Mouse (Mus musculus) liver, embryonic 15.5 days (tissue): Measurements from ENCODE around the gene Suv39h1. TPM values are rescaled to one million over a fixed set of nuclear protein-coding genes. Genes with fewer than 3 reads are reported as not detected.
"Not testable (repeated sequence)": the region's sequence is repeated elsewhere in the genome, so short reads cannot be mapped to it uniquely, and the experiment has no call there.

Experiments
- ATAC-seq: fragments of 200-750 bp; cut with Nextera tagmentation; 2 replicates; pipeline ENCODE4 v1.8.0; 2017; ENCODE audit warnings: moderate number of reproducible peaks, mild to moderate bottlenecking, moderate library complexity; ENCODE audit not compliant: insufficient read depth
- H3K27ac ChIP-seq: fragments of 300-500 bp; sonication (generic); replicated peaks from 2 replicates; pipeline ENCODE4 v1.5.1; 2015; ENCODE audit warnings: mild to moderate bottlenecking, inconsistent platforms
- H3K27me3 ChIP-seq: fragments of 300-500 bp; sonication (generic); 2 replicates; pipeline ENCODE4 v1.6.1; 2015; ENCODE audit warnings: mild to moderate bottlenecking, inconsistent platforms
- H3K36me3 ChIP-seq: fragments of 300-500 bp; sonication (generic); replicated peaks from 2 replicates; pipeline ENCODE4 v1.6.1; 2015; ENCODE audit warnings: moderate library complexity, mild to moderate bottlenecking, inconsistent platforms
- H3K4me1 ChIP-seq: fragments of 300-500 bp; sonication (generic); replicated peaks from 2 replicates; pipeline ENCODE4 v1.6.1; 2015; ENCODE audit warnings: inconsistent platforms
- H3K4me2 ChIP-seq: fragments of 300-500 bp; sonication (generic); 2 replicates; pipeline ENCODE4 v1.6.1; 2015; ENCODE audit warnings: moderate library complexity, mild to moderate bottlenecking, inconsistent platforms
- H3K4me3 ChIP-seq: fragments of 300-500 bp; sonication (generic); replicated peaks from 2 replicates; pipeline ENCODE4 v1.5.1; 2015; ENCODE audit warnings: mild to moderate bottlenecking, inconsistent platforms
- H3K9ac ChIP-seq: fragments of 300-500 bp; sonication (generic); 2 replicates; pipeline ENCODE4 v1.6.1; 2015; ENCODE audit warnings: moderate library complexity, mild to moderate bottlenecking, inconsistent platforms
- H3K9me3 ChIP-seq: fragments of 300-500 bp; sonication (generic); replicated peaks from 2 replicates; pipeline ENCODE4 v1.6.1; 2016; ENCODE audit warnings: inconsistent platforms
- WGBS: fragments of 180-500 bp; shearing (Covaris S2); methylation state at CpG from one replicate; pipeline ENCODE4 v1.1.7; 2015; ENCODE audit warnings: mixed read lengths; ENCODE audit not compliant: insufficient replicate concordance; 5-methylcytosine and 5-hydroxymethylcytosine counted together
- polyA plus RNA-seq: library from polyadenylated mRNA; unstranded; fragments of >200 nt; fragmentation: Nextera tagmentation; extraction: Ambion mirVana; gene quantifications from 2 replicates; pipeline ENCODE4 v1.2.1, GENCODE M21; 2015

Suv39h1 gene
- polyA plus RNA-seq, 1 experiment from 2014 or later = 31.4 TPM

DNA sequence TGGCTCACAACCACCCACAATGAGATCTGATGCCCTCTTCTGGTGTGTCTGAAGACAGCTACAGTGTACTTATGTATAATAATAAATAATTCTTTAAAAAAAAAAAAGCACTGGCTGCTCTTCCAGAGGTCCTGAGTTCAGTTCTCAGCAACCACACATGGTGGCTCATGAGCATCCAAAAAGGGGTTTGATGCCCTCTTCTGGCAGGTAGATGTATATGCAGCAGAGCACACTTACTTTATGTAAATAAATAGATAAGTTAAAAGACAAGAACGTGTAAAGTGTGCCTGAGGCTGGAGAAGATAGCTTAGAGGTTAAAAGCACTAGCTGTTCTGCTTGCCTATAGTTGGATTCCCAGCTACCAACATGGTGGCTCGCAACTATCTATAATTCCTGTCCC, 49.8 kb downstream of the Suv39h1 start:
- Histone ChIP-seq H3K27ac (no peak overlapping the region), H3K4me2 (no peak overlapping the region), H3K9ac (no peak overlapping the region), H3K4me3 (no peak overlapping the region), H3K4me1 (no peaks in the 10 kb centered on the region), H3K36me3 (no peaks in the 10 kb centered on the region), H3K9me3 (no peaks in the 10 kb centered on the region), H3K27me3 (no peaks in the 10 kb centered on the region)
- 44% methylated on average over 2 of the region's 2 CpGs for WGBS
- ATAC-seq = no peak

DNA sequence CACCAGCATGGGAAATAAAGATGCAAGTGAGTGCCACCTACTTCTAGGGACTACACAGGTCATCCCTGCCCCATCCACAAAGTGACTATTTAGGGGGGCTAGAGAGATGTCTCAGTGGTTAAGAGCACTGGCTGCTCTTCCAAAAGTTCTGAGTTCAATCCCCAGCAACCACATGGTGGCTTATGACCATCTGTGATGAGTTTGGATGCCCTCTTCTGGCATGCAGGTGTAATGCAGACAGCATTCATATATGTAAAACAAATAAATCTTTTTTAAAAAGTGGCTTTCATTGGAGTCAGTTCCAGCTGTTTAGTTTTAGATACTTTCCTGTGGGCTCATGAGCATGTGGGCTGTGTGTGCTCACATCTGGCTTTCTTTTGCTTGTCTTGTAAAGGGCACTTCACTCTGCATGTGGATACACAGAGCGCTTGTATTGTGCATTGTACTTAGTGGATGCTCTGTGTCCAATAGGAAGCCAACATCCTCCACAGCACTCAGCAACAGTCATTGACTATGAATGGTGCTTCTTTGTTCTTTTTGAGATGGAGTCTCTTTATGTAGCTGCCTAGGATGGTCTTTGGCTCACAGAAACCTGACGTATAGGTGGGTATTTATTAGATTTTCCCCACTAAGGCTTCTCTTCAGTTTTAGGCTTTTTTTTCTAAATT, 54.3 kb downstream of the Suv39h1 start:
- H3K4me1 ChIP-seq = no peaks in the 10 kb centered on the region
- no peaks in the 10 kb centered on the region for H3K27me3 ChIP-seq
- no peak overlapping the region for H3K4me3 ChIP-seq
- no peak overlapping the region for H3K27ac ChIP-seq
- no peaks in the 10 kb centered on the region for H3K9me3 ChIP-seq
- no peaks in the 10 kb centered on the region for H3K36me3 ChIP-seq
- H3K9ac ChIP-seq = no peak overlapping the region
- ATAC-seq = no peak
- H3K4me2 ChIP-seq = no peak overlapping the region
- WGBS = 74% methylated on average over 2 of the region's 2 CpGs

DNA sequence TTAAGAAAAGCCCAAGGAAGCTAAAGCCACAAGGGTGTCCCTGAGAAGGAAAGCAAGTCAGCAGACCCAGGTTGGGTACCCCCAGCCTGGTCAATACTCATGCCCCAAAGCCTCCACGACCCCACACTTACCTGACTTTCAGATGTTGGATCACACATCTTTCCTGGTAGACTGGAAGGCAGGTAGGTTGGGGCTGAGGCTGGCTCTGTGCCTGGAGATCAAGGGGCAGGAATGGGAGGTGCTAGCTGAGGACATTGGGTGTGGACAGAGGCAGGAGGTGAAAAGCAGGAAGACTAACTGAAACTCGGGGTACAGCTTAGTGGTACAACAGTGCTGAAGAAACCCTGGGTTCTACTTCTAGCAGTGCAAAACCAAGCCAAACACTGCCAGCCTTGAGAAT, 56.3 kb downstream of the Suv39h1 start, which contains the start of gene Glod5:
TSS of gene Glod5 (minus strand) at position 207 of the 400 bp plus-strand sequence.
- no peak for ATAC-seq
- no peak within 1 kb of the TSS for H3K4me2 ChIP-seq
- no peak within 1 kb of the TSS for H3K9ac ChIP-seq
- no peak within 1 kb of the TSS for H3K4me3 ChIP-seq
- no peaks in the 10 kb centered on the region for H3K9me3 ChIP-seq
- no peaks in the 10 kb centered on the region for H3K27me3 ChIP-seq
- H3K36me3 ChIP-seq = no peaks in the 10 kb centered on the region
- no peaks in the 10 kb centered on the region for H3K4me1 ChIP-seq
- 28% methylated on average over 2 of the region's 2 CpGs for WGBS
- H3K27ac ChIP-seq = no peak within 1 kb of the TSS

DNA sequence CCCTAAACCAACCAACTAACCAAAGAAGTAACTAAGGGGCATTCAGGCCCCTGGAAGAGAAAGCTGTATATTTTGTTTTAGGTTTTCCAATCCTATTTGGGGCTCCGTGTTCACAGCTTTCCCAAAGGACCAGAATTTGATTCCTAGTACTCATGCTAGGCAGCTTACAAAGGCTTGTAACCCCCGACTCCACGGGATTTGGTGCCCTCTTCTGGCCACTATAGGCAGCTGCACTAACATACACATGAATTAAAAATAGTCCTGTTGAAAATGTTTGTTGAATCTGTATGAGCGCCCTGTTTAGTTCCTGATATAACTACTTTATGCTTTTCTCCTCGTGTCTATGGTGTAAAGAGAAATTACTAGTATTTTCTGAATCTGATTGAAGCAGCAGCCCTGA, 57.4 kb downstream of the Suv39h1 start:
- ATAC-seq = no peak
- WGBS = 6% methylated on average over 5 of the region's 5 CpGs
- Histone ChIP-seq H3K36me3 (no peaks in the 10 kb centered on the region), H3K4me1 (no peaks in the 10 kb centered on the region), H3K4me3 (no peak overlapping the region), H3K27me3 (no peaks in the 10 kb centered on the region), H3K9me3 (no peaks in the 10 kb centered on the region), H3K27ac (no peak overlapping the region), H3K4me2 (no peak overlapping the region), H3K9ac (no peak overlapping the region)

DNA sequence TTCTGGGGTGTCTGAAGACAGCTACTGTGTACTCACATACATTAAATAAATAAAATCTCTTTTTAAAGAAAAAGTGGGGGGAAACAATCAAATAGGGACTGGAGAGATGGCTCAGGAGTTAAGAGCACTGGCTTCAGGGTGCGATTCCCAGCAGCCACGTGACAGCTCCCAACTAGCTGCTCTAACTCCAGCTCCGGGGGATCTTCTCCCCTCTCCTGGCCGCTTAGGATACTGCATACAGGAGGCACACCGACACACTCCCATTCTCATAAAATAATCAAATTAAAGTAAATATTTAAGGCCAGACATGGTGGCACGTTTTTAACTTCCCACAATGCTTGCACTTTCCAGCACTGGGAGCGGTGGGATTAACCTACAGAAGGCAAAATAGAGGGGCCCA, 58.9 kb downstream of the Suv39h1 start:
- H3K36me3 ChIP-seq, ATAC-seq, H3K9ac ChIP-seq, H3K27me3 ChIP-seq, H3K4me3 ChIP-seq, H3K4me1 ChIP-seq, H3K4me2 ChIP-seq, H3K9me3 ChIP-seq, H3K27ac ChIP-seq: not testable (repeated sequence)
- 28% methylated on average over 7 of the region's 7 CpGs for WGBS

DNA sequence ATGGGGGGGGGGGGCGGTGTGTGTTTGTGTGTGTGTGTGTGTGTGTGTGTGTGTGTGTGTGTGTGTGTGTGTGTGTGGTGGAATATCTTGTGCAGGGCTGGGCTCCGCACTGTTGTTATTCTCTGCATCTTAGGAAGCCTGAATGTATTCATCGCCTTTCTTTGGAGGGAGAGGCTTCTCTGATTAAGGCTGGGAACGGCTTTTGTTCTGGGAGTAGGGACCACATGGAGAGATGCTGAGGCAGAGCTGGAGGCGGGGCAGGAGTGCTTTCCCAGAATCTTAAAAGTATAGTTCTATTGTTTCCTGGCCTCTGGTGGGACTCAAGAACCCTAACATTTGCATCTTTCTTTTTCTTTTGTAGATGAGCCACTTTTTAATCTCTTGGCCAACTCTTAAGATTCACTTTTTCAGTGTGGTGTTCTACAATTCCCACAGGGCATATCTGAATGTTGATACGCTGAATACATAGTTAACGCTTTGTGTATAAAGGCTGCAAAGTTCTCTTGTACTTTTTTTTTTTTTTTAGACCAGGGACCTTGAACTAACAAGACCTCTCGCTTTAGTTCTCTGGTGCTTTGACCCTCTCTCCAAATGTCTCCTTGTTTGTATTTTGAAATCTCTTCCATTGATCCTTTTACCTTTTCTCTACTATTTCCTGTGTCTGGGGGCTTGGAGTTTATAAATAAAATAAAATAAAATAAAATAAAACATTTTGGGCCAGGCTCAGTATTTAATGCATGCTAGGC, 60.8 kb downstream of the Suv39h1 start:
- Histone ChIP-seq H3K4me2 (no peak overlapping the region), H3K9ac (no peak overlapping the region), H3K4me1 (0 out of 2 replicates have a peak, but pooled peaks cover 4% of the 10 kb centered on the region), H3K4me3 (no peak overlapping the region), H3K36me3 (no peaks in the 10 kb centered on the region), H3K27ac (no peak overlapping the region), H3K9me3 (no peaks in the 10 kb centered on the region), H3K27me3 (no peaks in the 10 kb centered on the region)
- WGBS = 50% methylated on average over 7 of the region's 8 CpGs
- no peak for ATAC-seq

DNA sequence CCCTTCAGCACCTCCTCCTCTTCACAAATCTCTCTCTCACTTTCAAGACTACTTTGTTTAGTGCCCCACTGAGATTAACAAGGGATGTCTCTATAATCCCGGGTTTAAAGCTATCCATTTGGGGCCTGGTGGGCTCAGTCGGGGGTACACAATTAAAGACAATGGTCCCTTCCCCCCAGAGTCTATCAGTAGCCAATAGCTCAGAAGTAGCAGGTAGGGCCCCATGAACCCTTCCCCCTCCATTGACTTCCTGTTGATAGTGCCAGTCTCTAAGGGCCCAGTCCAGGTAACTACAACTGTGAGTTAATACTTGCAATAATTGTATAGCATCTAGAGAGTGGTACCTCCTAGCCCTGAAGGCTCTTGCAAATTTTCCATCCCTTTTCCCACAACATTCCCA, 61.4 kb downstream of the Suv39h1 start:
- ATAC-seq = no peak

More for the DNA sequence above, 61.4 kb downstream of the Suv39h1 start:
- Histone ChIP-seq H3K9me3 (no peaks in the 10 kb centered on the region), H3K4me2 (no peak overlapping the region), H3K36me3 (no peaks in the 10 kb centered on the region), H3K4me3 (no peak overlapping the region), H3K9ac (no peak overlapping the region), H3K27me3 (no peaks in the 10 kb centered on the region), H3K4me1 (0 out of 2 replicates have a peak, but pooled peaks cover 4% of the 10 kb centered on the region), H3K27ac (no peak overlapping the region)
- 24% methylated on average over 2 of the region's 2 CpGs for WGBS

Other genes starting within 250 kb of the Suv39h1 start
- gene Otud5, start 233.4 kb downstream of the Suv39h1 start, polyA plus RNA-seq = 44.9 and 54.4 TPM in 2 replicates
- gene Pim2, start 196.5 kb downstream of the Suv39h1 start, polyA plus RNA-seq = 3.5 TPM in 2 replicates
- 14.3 and 17.5 TPM in 2 replicates for gene Slc35a2, start 190.7 kb downstream of the Suv39h1 start, polyA plus RNA-seq
- 38.1 and 39.7 TPM in 2 replicates for gene Pqbp1, start 175.5 kb downstream of the Suv39h1 start, polyA plus RNA-seq
- gene Timm17b, start 175.4 kb downstream of the Suv39h1 start, polyA plus RNA-seq = 94.8 and 102 TPM in 2 replicates
- not detected in 2 replicates for gene Gm10491, start 166.9 kb downstream of the Suv39h1 start, polyA plus RNA-seq
- not detected in 2 replicates for gene Gm10490, start 165.2 kb downstream of the Suv39h1 start, polyA plus RNA-seq
- 0.12 and 0.18 TPM in 2 replicates for gene Pcsk1n, start 154.9 kb downstream of the Suv39h1 start, polyA plus RNA-seq
- gene Eras, start 146.2 kb downstream of the Suv39h1 start, polyA plus RNA-seq = not detected in 2 replicates
- gene Hdac6, start 126.9 kb downstream of the Suv39h1 start, polyA plus RNA-seq = 10.7 and 12.1 TPM in 2 replicates
- gene Gata1, start 96.7 kb downstream of the Suv39h1 start, polyA plus RNA-seq = 117 and 126 TPM in 2 replicates
- gene Glod5, start 56.3 kb downstream of the Suv39h1 start, polyA plus RNA-seq = 0.26 and 0.36 TPM in 2 replicates
- 2.1 and 2.2 TPM in 2 replicates for gene Was, start 15.7 kb upstream of the Suv39h1 start, polyA plus RNA-seq
- gene Wdr13, start 58.1 kb upstream of the Suv39h1 start, polyA plus RNA-seq = 6.0 and 6.2 TPM in 2 replicates
- 228 and 253 TPM in 2 replicates for gene Rbm3, start 71.1 kb upstream of the Suv39h1 start, polyA plus RNA-seq
- gene Tbc1d25, start 101.4 kb upstream of the Suv39h1 start, polyA plus RNA-seq = 4.9 and 5.5 TPM in 2 replicates
- gene Ebp, start 118.8 kb upstream of the Suv39h1 start, polyA plus RNA-seq = 81.1 and 91.0 TPM in 2 replicates
- gene Porcn, start 131.8 kb upstream of the Suv39h1 start, polyA plus RNA-seq = 0.83 and 1.1 TPM in 2 replicates
- gene Ftsj1, start 177.6 kb upstream of the Suv39h1 start, polyA plus RNA-seq = 34.0 and 36.4 TPM in 2 replicates
- 67.3 and 70.0 TPM in 2 replicates for gene Slc38a5, start 196.4 kb upstream of the Suv39h1 start, polyA plus RNA-seq